Mouse (Mus musculus) brown adipose tissue, adult 24 weeks (tissue): ENCODE measurements around the gene Sec24c. TPM values are rescaled to one million over a fixed set of nuclear protein-coding genes. Genes with fewer than 3 reads are reported as not detected.

Experiments used
- H3K27ac ChIP-seq: fragments of 200-500 bp; replicated peaks from 2 replicates; pipeline ENCODE4 v1.5.1; 2012; ENCODE audit warnings: low read depth, mild to moderate bottlenecking, low read length
- H3K4me1 ChIP-seq: fragments of 200-500 bp; 2 replicates; pipeline ENCODE4 v1.6.1; 2012; ENCODE audit warnings: low read length, mixed read lengths; ENCODE audit not compliant: control insufficient read depth, insufficient read depth, insufficient read length
- H3K4me3 ChIP-seq: fragments of 200-500 bp; 2 replicates; pipeline ENCODE4 v1.5.1; 2012; ENCODE audit warnings: low read depth, mild to moderate bottlenecking, low read length, moderate library complexity; ENCODE audit not compliant: insufficient read depth
- polyA plus RNA-seq: library from polyadenylated mRNA; stranded (reverse); fragments of >200 nt; gene quantifications from 2 replicates; pipeline ENCODE4 v1.2.4, GENCODE M21; 2012; ENCODE audit not compliant: missing spikeins, insufficient read depth, insufficient read length

The Sec24c gene
- polyA plus RNA-seq, 1 experiment, result 27.2 TPM

DNA sequence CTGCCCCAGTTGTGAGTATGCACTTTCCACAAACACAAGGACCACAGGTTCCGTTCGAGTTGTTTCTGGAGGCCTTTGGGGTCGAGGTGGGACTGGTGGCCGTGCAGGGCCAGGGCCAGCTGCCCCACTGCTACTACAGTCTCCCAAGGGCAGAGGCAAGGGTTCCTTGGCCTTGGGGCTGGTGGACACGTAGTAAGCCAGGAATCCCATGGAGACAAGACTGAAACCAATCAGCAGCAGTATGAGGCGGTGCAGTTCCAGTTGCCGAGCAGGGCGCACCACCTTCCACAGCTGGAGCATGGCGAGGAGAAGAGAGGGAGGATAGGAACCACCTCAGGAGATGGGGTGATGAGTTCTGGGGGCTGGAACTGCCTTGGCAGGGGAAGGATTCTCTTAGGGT is 55.8 kb downstream of the Sec24c start:
- no peak overlapping the region for H3K27ac ChIP-seq
- peaks cover 3% of the 10 kb centered on the region for H3K4me1 ChIP-seq
- H3K4me3 ChIP-seq, result no peak overlapping the region

DNA sequence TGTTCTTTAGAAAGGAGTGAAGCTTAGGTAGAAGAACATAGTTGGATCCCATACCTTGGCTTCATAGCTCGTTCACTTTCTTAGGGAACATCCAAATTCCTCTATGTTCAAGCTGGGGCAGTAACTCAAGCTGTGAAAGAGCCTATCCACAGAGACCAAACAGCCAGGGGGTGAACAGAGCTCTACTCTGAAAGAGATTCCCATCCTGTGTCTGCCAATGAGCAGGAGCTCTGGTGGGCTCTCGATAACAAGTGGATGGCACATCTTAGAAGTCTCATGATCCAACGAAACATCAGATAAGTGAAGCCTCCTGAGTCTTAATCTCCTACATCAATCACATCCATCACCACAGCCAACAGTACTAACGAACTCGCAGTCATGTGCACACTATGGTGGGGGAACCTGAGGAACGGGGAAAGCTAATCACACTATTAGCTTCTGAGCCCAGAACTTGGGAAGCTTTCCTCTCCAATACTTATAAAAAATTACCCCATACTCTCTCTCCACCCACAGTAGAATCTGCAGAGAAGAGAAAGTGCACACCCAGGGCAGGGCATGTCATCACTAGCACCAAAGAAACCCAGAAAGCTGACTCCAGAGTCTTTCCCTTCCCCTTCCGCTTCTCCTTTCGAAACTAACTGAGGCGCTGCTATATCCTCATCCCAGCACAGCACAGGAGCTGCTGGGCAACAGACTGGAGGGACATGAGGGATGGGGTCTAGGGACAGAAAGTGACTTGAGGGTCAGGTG is 56.9 kb downstream of the Sec24c start:
- Histone ChIP-seq H3K4me1 (peaks cover 7% of the 10 kb centered on the region), H3K4me3 (no peak overlapping the region), H3K27ac (no peak overlapping the region)

DNA sequence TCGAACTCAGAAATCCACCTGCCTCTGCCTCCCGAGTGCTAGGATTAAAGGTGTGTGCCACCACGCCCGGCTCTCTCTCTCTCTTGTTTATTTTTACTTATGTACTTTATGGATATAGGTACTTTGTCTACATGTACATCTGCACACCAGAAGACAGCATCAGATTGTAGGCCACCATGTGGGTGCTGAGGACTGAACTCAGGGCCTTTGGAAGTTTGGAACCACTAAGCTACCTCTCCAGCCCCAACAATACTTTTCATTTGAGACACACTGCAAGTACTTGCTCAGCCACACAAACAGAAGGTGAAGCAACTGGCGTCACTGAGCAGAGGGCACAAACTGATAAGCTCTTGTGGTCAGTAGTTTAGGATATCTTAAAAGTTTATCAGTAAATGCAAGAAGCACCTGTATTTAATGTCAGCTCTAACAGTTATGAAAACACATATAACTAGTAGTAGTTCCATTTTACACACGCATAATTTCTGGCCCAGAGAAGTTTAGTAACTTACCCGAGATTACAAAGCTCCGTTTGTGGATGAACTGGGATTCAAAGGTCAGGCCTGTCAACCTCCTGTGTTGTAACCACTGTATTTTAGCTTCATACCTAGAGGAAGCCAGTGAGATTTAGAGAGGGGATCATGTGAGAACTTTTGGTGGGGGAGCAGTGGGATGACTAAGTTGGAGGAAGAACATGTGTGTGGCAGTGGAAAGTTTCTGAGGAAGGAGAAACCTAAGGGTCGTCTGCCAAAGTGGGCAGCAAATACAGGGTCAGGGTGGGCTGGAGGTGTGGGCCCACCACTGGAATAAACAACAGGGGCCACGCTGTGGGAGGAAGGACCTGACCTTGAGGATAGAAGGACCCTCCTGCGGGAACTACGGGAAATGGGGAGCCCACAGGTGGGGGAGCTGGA is 59.2 kb downstream of the Sec24c start:
- Histone ChIP-seq H3K4me1 (peaks cover 7% of the 10 kb centered on the region), H3K4me3 (peak overlapping the region; percentile 81), H3K27ac (peak overlapping the region; percentile 85)

DNA sequence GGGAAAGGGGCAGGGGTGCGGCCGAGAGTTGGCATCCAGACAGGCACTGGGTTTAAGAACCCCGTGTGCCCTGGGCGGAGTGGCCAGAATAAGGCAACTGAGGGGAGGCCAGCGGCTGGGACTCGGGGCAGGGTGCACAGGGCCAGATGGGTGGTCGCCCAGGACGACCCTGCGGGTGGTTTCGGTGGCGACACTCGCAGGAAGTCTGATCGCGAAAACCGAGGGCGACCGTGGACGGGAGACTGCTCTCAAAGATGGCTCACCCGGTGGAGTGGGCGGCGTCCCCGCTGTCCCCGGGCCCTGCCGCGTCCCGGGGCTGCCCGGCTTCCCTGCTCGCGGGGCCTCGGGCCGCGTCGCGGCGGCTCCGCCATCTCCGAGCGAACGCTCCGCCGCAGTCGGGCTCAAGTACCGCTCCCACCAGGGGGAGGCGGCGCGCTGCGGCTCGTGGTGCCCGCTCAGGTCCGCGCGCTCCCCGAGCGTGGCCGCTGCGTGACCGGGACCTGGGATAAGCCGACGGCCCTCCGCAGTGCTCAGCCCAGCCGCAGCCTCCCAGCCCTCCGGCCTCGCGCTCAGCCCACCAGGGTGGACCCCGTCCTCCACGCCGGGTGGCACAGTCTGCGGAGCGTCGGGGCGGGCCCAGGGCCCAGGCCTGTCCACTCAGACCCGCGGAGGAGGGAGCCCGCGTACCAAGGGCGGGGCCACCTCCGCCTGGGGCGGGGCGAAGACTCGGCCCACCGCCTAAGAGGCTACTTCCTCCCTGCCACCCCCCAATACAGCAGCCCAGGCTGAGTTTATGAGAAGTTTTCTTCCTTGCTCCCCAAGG is 60.1 kb downstream of the Sec24c start, which contains the start of gene Ndst2:
Gene Ndst2 (minus strand): TSS at position 611 of the 823 bp plus-strand sequence.
- H3K4me1 ChIP-seq, result peaks cover 7% of the 10 kb centered on the region
- peak within 1 kb of the TSS; percentile 81 for H3K4me3 ChIP-seq
- H3K27ac ChIP-seq, result peak within 1 kb of the TSS; percentile 85

DNA sequence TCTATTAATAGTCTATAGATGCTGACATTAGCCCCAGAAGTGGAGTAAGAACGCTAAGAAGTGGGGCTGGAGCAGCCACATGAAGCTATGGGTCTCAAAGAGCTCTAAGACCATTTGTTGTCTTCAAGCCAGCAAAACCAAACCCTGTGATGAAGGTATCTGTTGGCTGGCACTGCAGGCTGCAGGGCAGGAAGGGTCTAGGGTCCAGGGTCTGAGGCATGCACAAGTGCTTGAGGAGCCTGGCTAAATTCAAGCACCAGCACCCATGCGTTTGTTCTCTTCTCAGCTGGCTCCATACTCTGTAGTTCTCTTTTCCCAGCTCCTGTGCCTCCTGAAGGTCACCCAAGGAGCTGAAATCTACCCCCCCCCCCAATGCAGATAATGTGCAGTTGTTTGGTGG is 60.9 kb downstream of the Sec24c start:
- peaks cover 7% of the 10 kb centered on the region for H3K4me1 ChIP-seq
- no peak overlapping the region for H3K4me3 ChIP-seq
- H3K27ac ChIP-seq, result no peak overlapping the region

DNA sequence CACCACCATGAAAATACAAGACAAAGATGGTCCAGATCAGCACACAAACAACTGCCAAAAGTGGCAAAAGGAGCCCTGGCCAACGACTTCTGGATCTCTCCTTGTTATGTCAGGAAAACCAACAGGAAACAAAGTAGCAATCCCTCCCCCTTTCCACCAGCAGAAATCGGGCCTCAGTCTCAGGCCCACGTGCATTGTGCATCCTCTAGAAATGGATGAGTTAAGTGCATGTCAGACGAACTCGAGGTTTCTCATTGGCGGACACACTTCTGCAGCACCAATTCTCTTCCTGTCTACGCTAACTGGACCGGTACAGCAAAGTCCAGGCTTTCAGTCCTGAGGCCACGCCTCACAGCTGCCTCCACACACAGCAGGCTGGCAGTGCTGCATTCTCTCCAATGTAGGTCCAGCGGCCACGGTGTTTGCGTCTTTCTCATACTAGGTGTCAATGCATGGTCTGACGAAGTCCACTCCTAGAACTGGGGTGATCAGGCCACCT is 61.8 kb downstream of the Sec24c start:
- no peak overlapping the region for H3K27ac ChIP-seq
- no peak overlapping the region for H3K4me3 ChIP-seq
- H3K4me1 ChIP-seq, result peaks cover 7% of the 10 kb centered on the region

DNA sequence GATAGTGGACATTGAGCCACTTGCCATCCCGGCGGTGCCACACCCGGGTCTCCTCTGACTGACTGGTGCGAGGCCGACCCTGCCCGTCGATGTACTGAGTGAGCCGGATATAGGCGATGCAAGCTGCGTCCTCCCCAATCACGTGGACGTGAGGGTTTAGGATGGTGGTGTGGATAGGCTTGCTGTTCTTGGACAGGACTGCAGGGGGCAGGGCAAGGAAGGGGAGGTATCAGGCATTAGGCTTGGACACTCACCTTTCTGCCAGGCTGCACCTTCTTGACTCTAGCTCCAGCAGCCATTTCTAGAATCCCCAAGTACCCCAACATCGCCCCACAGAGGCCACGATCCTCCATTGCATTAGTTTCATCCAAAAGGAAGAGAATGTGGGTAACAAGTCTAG is 63.2 kb downstream of the Sec24c start:
- H3K27ac ChIP-seq, result no peak overlapping the region
- peaks cover 7% of the 10 kb centered on the region for H3K4me1 ChIP-seq
- no peak overlapping the region for H3K4me3 ChIP-seq

DNA sequence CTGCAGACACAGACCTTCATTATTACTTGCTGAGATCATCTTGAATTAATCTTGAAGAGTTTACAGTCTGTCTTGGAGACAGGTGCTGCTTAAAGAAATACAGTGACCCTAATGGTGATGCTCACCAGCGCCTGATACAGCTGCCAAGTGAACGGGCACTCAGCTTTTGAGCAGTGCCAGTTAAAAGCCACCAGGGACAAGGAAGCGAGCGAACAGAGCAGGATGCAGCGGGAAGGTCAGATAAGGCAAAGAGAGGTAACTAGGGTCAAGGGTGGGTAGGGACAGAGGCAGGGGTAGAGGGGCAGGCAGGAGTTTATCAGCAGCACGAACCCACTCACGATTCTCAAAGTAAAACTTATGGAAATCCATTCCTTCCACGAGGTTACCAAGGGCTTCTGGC is 64.4 kb downstream of the Sec24c start:
- Histone ChIP-seq H3K4me1 (peaks cover 4% of the 10 kb centered on the region; the same call in 1 of the 2 replicates), H3K4me3 (no peak overlapping the region), H3K27ac (no peak overlapping the region)

DNA sequence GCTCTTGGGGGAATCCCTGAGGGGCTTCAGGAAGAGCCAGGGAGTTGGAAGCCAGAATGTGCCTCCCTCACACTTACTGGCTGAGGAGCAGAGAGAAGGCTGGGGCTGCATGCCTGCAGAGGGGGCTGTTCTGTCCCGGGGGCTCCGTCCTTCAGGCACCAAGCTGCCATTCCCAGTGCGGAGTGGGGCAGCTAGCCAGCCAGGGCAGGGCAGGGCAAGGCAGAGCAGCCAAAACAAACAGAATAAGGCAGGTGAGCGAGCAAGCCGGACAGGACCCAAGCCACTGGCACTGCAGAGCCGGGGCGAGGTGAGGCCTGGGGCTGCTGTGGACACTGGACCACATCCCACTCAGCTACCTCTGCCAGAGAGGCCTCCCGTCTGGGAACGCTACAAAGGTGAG is 67.2 kb downstream of the Sec24c start:
- Histone ChIP-seq H3K27ac (no peak overlapping the region), H3K4me3 (no peak overlapping the region), H3K4me1 (peaks cover 2% of the 10 kb centered on the region; the same call in 1 of the 2 replicates)

DNA sequence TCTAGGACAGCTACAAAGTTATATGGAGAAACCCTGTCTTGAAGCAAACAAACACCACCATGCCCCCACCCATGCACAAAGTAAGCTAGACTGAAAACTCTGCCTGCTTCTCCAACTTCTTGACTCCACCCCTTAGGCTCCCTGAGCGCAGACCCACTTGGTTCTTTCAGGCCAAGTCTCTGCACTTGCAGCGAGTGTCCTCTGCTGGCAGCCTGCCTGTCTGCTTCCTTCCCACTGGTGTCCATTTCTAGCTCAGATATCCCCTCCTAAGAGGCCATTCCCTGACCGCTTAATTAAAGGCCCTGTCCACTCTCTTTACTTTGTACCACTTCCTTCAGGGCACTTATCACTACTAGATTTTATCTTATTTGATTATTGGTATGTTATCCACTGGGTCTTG is 69.5 kb downstream of the Sec24c start:
- Histone ChIP-seq H3K27ac (no peak overlapping the region), H3K4me3 (no peak overlapping the region), H3K4me1 (peaks cover 6% of the 10 kb centered on the region; the same call in 1 of the 2 replicates)

Other genes with a start within 250 kb of the Sec24c start
- not detected in 2 replicates for gene Cfap70, start 222.1 kb upstream of the Sec24c start, polyA plus RNA-seq
- gene Anxa7, start 194.2 kb upstream of the Sec24c start, polyA plus RNA-seq, result 77.1 and 98.1 TPM in 2 replicates
- not detected in 2 replicates for gene Mss51, start 177.4 kb upstream of the Sec24c start, polyA plus RNA-seq
- 53.9 and 58.3 TPM in 2 replicates for gene Ppp3cb, start 127.7 kb upstream of the Sec24c start, polyA plus RNA-seq
- gene Usp54, start 33.2 kb upstream of the Sec24c start, polyA plus RNA-seq, result 1.5 and 2.0 TPM in 2 replicates
- 27.3 and 47.5 TPM in 2 replicates for gene Myoz1, start 17.8 kb upstream of the Sec24c start, polyA plus RNA-seq
- 0.63 and 1.8 TPM in 2 replicates for gene Synpo2l, start 6.0 kb upstream of the Sec24c start, polyA plus RNA-seq
- 1.6 and 3.3 TPM in 2 replicates for gene Fut11, start 20.7 kb downstream of the Sec24c start, polyA plus RNA-seq
- gene Chchd1, start 28.7 kb downstream of the Sec24c start, polyA plus RNA-seq, result 233 and 294 TPM in 2 replicates
- gene Zswim8, start 33.2 kb downstream of the Sec24c start, polyA plus RNA-seq, result 22.1 and 28.2 TPM in 2 replicates
- gene Ndst2, start 60.3 kb downstream of the Sec24c start, polyA plus RNA-seq, result 3.9 and 4.8 TPM in 2 replicates
- 9.3 and 12.8 TPM in 2 replicates for gene Camk2g, start 119.8 kb downstream of the Sec24c start, polyA plus RNA-seq
- gene Plau, start 162.4 kb downstream of the Sec24c start, polyA plus RNA-seq, result 9.6 and 11.6 TPM in 2 replicates